Mouse (Mus musculus) adrenal gland, postnatal 10 days (tissue): Measurements from ENCODE around the gene Flot2. TPM values are rescaled to one million over a fixed set of nuclear protein-coding genes. Genes with fewer than 3 reads are reported as not detected.

ENCODE experiments used
- DNase-seq: peaks from one replicate; pipeline ENCODE4 v3.0.0; 2021; ENCODE audit warnings: mixed read lengths
- microRNA-seq: library from miRNA; unstranded; fragments of <30 nt; microRNA quantifications from one replicate; pipeline ENCODE4 v1.2.0, GENCODE M21; 2021
- total RNA-seq, 2 experiments: library from RNA; stranded (reverse); gene quantifications; 2 replicates each; pipeline ENCODE4 v1.2.3; 2021

Gene Flot2
- total RNA-seq, 2 experiments from 2014 or later, result 79.1 to 95.9 TPM

GRCm38 (mm10) chr11:78100746-78101145 lies 63.0 kb downstream of the Flot2 start:
- no peak for DNase-seq

DNA sequence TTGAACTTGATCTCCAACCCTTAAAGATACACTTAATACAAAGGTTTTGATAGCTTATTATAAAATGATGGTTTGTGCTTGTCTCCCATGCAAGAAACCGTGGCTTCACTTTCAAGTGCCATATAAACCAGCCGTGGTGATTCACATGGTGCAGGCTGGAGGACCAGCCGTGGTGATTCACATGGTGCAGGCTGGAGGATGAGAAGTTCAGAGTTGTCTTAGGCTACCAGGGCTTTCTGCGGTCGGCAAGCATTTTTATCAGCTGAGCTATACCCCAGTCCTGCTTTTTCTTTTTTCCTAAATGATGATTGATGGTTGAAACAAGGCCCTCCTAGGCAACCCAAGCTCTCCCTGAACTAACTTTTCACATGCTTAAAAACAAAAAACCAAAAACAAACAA lies 64.4 kb downstream of the Flot2 start:
- no peak for DNase-seq

- peak; percentile 26 for DNase-seq
These were observed 65.4 kb downstream of the Flot2 start for GRCm38 (mm10) chr11:78102958-78103747.

DNA sequence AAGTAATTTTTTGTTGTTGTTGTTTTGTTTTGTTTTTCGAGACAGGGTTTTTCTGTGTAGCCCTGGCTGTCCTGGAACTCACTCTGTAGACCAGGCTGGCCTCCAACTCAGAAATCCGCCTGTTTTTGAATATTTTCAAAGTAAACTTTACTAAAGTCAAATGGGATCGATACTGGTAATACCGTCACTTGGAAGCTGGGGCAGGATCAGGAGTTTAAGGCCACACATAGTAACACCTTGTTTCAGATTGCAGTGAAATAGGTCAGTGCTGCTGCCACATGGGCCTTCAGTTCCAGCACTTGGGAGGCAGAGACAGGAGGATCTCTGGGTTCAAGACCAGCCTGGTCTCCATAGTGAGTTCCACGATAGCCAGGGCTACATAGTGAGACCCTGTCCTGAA lies 66.8 kb downstream of the Flot2 start:
- DNase-seq, result no peak

Small RNAs within 50 kb of the gene (microRNA-seq; reads per million reads assigned to microRNA genes)
- gene Mir144 (65.1 reads per million, percentile 39 among the genes with 10 or more reads in this experiment), gene Mir451a (not detected), gene Mir451b (not detected)

Other genes starting within 250 kb of the Flot2 start
- 10 to 100 TPM; 14.0 to 25.8 TPM for gene Pipox, start 143.8 kb upstream of the Flot2 start, total RNA-seq
- 1 to 10 TPM; 2.5 to 3.6 TPM for gene Sez6, start 107.1 kb upstream of the Flot2 start, total RNA-seq
- 10 to 100 TPM; 42.9 to 55.3 TPM for gene Phf12, start 55.2 kb upstream of the Flot2 start, total RNA-seq
- gene Dhrs13, start 5.7 kb upstream of the Flot2 start, total RNA-seq, result 10 to 100 TPM in 1 of 2 experiments, 1 to 10 TPM in 1; 8.6 to 10.4 TPM
- 10 to 100 TPM; 30.4 to 35.0 TPM for gene Eral1, start 42.5 kb downstream of the Flot2 start, total RNA-seq
- 10 to 100 TPM; 14.7 to 15.3 TPM for gene Fam222b, start 56.7 kb downstream of the Flot2 start, total RNA-seq
- 10 to 100 TPM; 52.2 to 53.0 TPM for gene Traf4, start 127.7 kb downstream of the Flot2 start, total RNA-seq
- gene Nek8, start 138.7 kb downstream of the Flot2 start, total RNA-seq, result 10 to 100 TPM in 1 of 2 experiments, 1 to 10 TPM in 1; 8.6 to 10.9 TPM
- gene Tlcd1, start 138.8 kb downstream of the Flot2 start, total RNA-seq, result 10 to 100 TPM; 34.4 to 45.6 TPM
- gene Rpl23a, start 145.7 kb downstream of the Flot2 start, total RNA-seq, result 1,000 to 10,000 TPM; 1,780 to 1,853 TPM
- 100 to 1,000 TPM in 1 of 2 experiments, 10 to 100 TPM in 1; 93.0 to 100 TPM for gene Rab34, start 150.5 kb downstream of the Flot2 start, total RNA-seq
- 10 to 100 TPM; 14.8 to 18.1 TPM for gene Proca1, start 155.5 kb downstream of the Flot2 start, total RNA-seq
- 10 to 100 TPM; 67.9 to 68.2 TPM for gene Sdf2, start 207.8 kb downstream of the Flot2 start, total RNA-seq
- gene Supt6, start 208.1 kb downstream of the Flot2 start, total RNA-seq, result 10 to 100 TPM; 46.9 to 50.9 TPM
- 100 to 1,000 TPM; 138 to 184 TPM for gene 2610507B11Rik, start 223.8 kb downstream of the Flot2 start, total RNA-seq